Mouse (Mus musculus): ENCODE data around the gene Blcap. TPM values are rescaled to one million over a fixed set of nuclear protein-coding genes. Genes with fewer than 3 reads are reported as not detected.

The Blcap gene
- polyA plus RNA-seq (2012; rRNA removed): 184 and 190 TPM in 2 replicates

GRCm38 (mm10) chr2:157571224-157571832 is at the start of gene Blcap:
Gene Blcap (minus strand): TSS chr2:157571274.

GRCm38 (mm10) chr2:157559858-157560257 is 11.2 kb downstream of the Blcap start, which contains the start of gene Nnat:
Gene Nnat (plus strand): TSS chr2:157560078.

Other genes with a start within 250 kb of the Blcap start
- 1.3 and 2.0 TPM in 2 replicates for gene Ghrh, start 223.8 kb downstream of the Blcap start, polyA plus RNA-seq (2012; rRNA removed)
- gene Manbal, start 203.7 kb downstream of the Blcap start, polyA plus RNA-seq (2012; rRNA removed): 98.1 and 102 TPM in 2 replicates
- 68.1 and 69.7 TPM in 2 replicates for gene Src, start 152.8 kb downstream of the Blcap start, polyA plus RNA-seq (2012; rRNA removed)
- 6,249 and 6,855 TPM in 2 replicates for gene Nnat, start 11.2 kb downstream of the Blcap start, polyA plus RNA-seq (2012; rRNA removed)
- gene Ctnnbl1, start 166.1 kb upstream of the Blcap start, polyA plus RNA-seq (2012; rRNA removed): 65.8 and 72.1 TPM in 2 replicates